Mouse (Mus musculus): ENCODE results near the gene Atp11a.

DNA sequence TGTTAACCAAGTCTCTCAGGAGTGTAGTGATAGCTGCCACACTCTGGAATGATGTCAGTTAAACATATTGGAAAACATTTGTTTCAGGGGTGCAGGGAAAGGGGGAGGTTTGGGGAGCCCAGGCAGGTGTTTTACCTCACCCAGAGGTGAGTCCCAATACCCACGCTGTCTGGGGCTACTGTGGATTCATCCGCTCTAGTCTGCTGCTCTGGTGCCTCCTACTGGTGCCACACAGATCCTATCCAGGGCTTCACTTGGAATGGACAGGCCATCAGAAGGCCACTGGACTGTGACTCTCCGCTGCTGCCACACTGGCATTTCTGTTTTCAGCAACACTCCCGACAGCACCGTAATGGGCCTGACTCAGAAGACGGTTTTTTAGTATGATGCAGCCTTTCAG lies 109.0 kb downstream of the Atp11a start:
- TF ChIP-seq TAL1 (IDR thresholded peaks at IDR 0.05; ENCODE audit: low read length) (no peak), GATA1 (IDR thresholded peaks at IDR 0.05; ENCODE audit: low read length) (no peak)

Measured in erythroblast, embryonic 14.5 days (primary cell).